Mouse (Mus musculus): Measurements from ENCODE around the gene Cyth2. TPM values are rescaled to one million over a fixed set of nuclear protein-coding genes. Genes with fewer than 3 reads are reported as not detected.

Cyth2 gene
- polyA plus RNA-seq, 1 experiment from 2014 or later, result 24.2 TPM

GRCm38 (mm10) chr7:45791756-45792490 lies 22.5 kb downstream of the Cyth2 start:
- Histone ChIP-seq H3K9me3 (ENCODE audit: low read length) (no peaks in the 10 kb centered on the region), H3K27ac (ENCODE audit: low read depth) (no peak overlapping the region), H3K4me3 (ENCODE audit: low read depth, low read length) (no peak overlapping the region), H3K36me3 (replicated peaks; ENCODE audit: insufficient read depth, low read length) (no peaks in the 10 kb centered on the region), H3K4me2 (ENCODE audit: low read depth, low read length) (no peak overlapping the region), H3K9ac (replicated peaks) (no peak overlapping the region), H3K4me1 (ENCODE audit: insufficient read depth) (peaks cover 4% of the 10 kb centered on the region; the same call in 1 of the 2 replicates), H3K27me3 (ENCODE audit: insufficient read depth, low read length) (peaks cover 22% of the 10 kb centered on the region)
- DNase-seq (no peak), ATAC-seq (no peak)
- TF ChIP-seq EP300 (IDR thresholded peaks at IDR 0.05; ENCODE audit: low read depth) (no peak), CTCF (IDR thresholded peaks at IDR 0.05; ENCODE audit: low read depth) (no peak)
- WGBS (ENCODE audit: insufficient replicate concordance), result 61% methylated on average over 17 of the region's 17 CpGs

GRCm38 (mm10) chr7:45790721-45791120 lies 23.7 kb downstream of the Cyth2 start:
- DNase-seq (no peak), ATAC-seq (no peak)
- Histone ChIP-seq H3K36me3 (replicated peaks; ENCODE audit: insufficient read depth, low read length) (no peaks in the 10 kb centered on the region), H3K9ac (replicated peaks) (no peak overlapping the region), H3K27me3 (ENCODE audit: insufficient read depth, low read length) (peaks cover 31% of the 10 kb centered on the region), H3K4me3 (ENCODE audit: low read depth, low read length) (no peak overlapping the region), H3K4me1 (ENCODE audit: insufficient read depth) (peaks cover 4% of the 10 kb centered on the region; the same call in 1 of the 2 replicates), H3K4me2 (ENCODE audit: low read depth, low read length) (no peak overlapping the region), H3K9me3 (ENCODE audit: low read length) (no peaks in the 10 kb centered on the region), H3K27ac (ENCODE audit: low read depth) (no peak overlapping the region)
- 46% methylated on average over 6 of the region's 6 CpGs for WGBS (ENCODE audit: insufficient replicate concordance)
- no peak for TF ChIP-seq EP300 (IDR thresholded peaks at IDR 0.05; ENCODE audit: low read depth)
- no peak for TF ChIP-seq CTCF (IDR thresholded peaks at IDR 0.05; ENCODE audit: low read depth)

GRCm38 (mm10) chr7:45787642-45788041 lies 26.7 kb downstream of the Cyth2 start:
- Histone ChIP-seq H3K36me3 (replicated peaks; ENCODE audit: insufficient read depth, low read length) (no peaks in the 10 kb centered on the region), H3K4me2 (ENCODE audit: low read depth, low read length) (no peak overlapping the region), H3K9ac (replicated peaks) (no peak overlapping the region), H3K4me1 (ENCODE audit: insufficient read depth) (peaks cover 11% of the 10 kb centered on the region; the same call in 1 of the 2 replicates), H3K4me3 (ENCODE audit: low read depth, low read length) (no peak overlapping the region), H3K27ac (ENCODE audit: low read depth) (no peak overlapping the region), H3K27me3 (ENCODE audit: insufficient read depth, low read length) (peaks cover 48% of the 10 kb centered on the region), H3K9me3 (ENCODE audit: low read length) (no peaks in the 10 kb centered on the region)
- 77% methylated on average over 22 of the region's 22 CpGs for WGBS (ENCODE audit: insufficient replicate concordance)
- TF ChIP-seq EP300 (IDR thresholded peaks at IDR 0.05; ENCODE audit: low read depth), result no peak
- no peak for TF ChIP-seq CTCF (IDR thresholded peaks at IDR 0.05; ENCODE audit: low read depth)
- DNase-seq (no peak), ATAC-seq (no peak)

- TF ChIP-seq EP300 (IDR thresholded peaks at IDR 0.05; ENCODE audit: low read depth), result no peak
- no peak for TF ChIP-seq CTCF (IDR thresholded peaks at IDR 0.05; ENCODE audit: low read depth)
- H3K4me2 ChIP-seq (ENCODE audit: low read depth, low read length), result no peak overlapping the region
- no peak for DNase-seq
- ATAC-seq, result 0 out of 2 replicates have a peak, but pooled peaks have one; percentile 11
- WGBS (ENCODE audit: insufficient replicate concordance), result 9% methylated on average over 16 of the region's 17 CpGs
- no peak overlapping the region for H3K4me3 ChIP-seq (ENCODE audit: low read depth, low read length)
- no peak overlapping the region for H3K9ac ChIP-seq (replicated peaks)
- no peaks in the 10 kb centered on the region for H3K36me3 ChIP-seq (replicated peaks; ENCODE audit: insufficient read depth, low read length)
- no peak overlapping the region for H3K27ac ChIP-seq (ENCODE audit: low read depth)
- H3K9me3 ChIP-seq (ENCODE audit: low read length), result no peaks in the 10 kb centered on the region
- H3K4me1 ChIP-seq (ENCODE audit: insufficient read depth), result peaks cover 11% of the 10 kb centered on the region; the same call in 1 of the 2 replicates
- H3K27me3 ChIP-seq (ENCODE audit: insufficient read depth, low read length), result peaks cover 54% of the 10 kb centered on the region
These were observed 27.5 kb downstream of the Cyth2 start for GRCm38 (mm10) chr7:45786661-45787413.

- no peak for ATAC-seq
- Histone ChIP-seq H3K9ac (replicated peaks) (no peak overlapping the region), H3K4me1 (ENCODE audit: insufficient read depth) (peaks cover 11% of the 10 kb centered on the region; the same call in 1 of the 2 replicates), H3K4me2 (ENCODE audit: low read depth, low read length) (no peak overlapping the region), H3K27me3 (ENCODE audit: insufficient read depth, low read length) (peaks cover 54% of the 10 kb centered on the region), H3K9me3 (ENCODE audit: low read length) (no peaks in the 10 kb centered on the region), H3K36me3 (replicated peaks; ENCODE audit: insufficient read depth, low read length) (no peaks in the 10 kb centered on the region), H3K27ac (ENCODE audit: low read depth) (no peak overlapping the region), H3K4me3 (ENCODE audit: low read depth, low read length) (no peak overlapping the region)
- WGBS (ENCODE audit: insufficient replicate concordance), result 3% methylated on average over 14 of the region's 14 CpGs
- no peak for TF ChIP-seq CTCF (IDR thresholded peaks at IDR 0.05; ENCODE audit: low read depth)
- no peak for TF ChIP-seq EP300 (IDR thresholded peaks at IDR 0.05; ENCODE audit: low read depth)
- DNase-seq, result no peak
These were observed 28.2 kb downstream of the Cyth2 start for GRCm38 (mm10) chr7:45786136-45786578.

Data from liver, postnatal 0 days (tissue).